Mouse (Mus musculus): ENCODE results near the gene Fbxw4. TPM values are rescaled to one million over a fixed set of nuclear protein-coding genes. Genes with fewer than 3 reads are reported as not detected.

The Fbxw4 gene
- 6.8 and 8.4 TPM in 2 replicates for polyA plus RNA-seq (2014; fragmentation: Nextera tagmentation; extraction: Ambion mirVana)

DNA sequence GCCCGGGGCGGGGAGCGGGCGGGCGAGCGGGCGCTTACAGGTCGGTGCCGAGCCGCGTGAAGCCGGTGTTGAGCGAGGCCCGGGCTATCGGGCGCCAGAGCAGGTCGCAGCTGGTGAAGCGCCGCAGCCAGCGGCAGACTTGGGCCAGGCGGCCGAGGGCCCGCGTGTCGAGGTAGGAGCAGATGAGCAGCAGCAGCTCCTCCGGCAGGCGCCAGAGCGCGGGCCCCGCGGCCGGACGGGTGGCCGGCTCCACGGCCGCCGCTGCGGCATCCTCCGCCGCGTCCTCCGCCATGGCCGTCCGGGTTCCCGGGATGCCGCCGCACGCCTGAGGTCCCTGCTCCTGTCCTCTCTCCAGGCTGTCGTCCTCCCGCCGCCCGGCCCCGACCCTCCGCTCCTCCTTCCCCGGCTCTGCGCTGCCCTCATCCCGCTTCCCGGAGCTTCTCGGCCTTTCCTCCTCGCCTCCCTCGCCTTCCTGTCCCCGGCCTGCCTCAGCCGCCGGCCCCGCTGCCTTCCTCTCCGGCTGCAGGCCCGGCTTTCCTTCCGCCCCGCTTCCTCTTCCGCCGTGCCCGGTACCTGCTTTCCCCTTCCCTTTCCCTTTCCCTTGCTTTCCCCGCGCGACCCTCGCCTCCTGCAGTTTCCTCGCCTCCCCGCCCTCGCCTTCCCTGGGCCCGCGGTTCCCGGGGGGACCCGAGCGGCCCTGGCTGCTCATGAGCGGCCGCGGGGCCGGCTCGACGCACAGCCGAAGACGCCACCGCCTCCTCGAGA lies at the start of gene Fbxw4:
TSS of gene Fbxw4 (minus strand) at position 575 of the 765 bp plus-strand sequence.
- H3K4me2 ChIP-seq (ENCODE audit: low read depth, low read length): peak within 1 kb of the TSS; percentile 95
- peak within 1 kb of the TSS; percentile 98 for H3K9ac ChIP-seq (replicated peaks; ENCODE audit: low read depth, low read length)
- under 1% methylated on average over 69 of the region's 94 CpGs for WGBS
- ATAC-seq (ENCODE audit: low read depth): peak; percentile 88
- H3K36me3 ChIP-seq (ENCODE audit: control insufficient read depth, insufficient read depth, low read length): no peaks in the 10 kb centered on the region
- peaks cover 20% of the 10 kb centered on the region for H3K4me1 ChIP-seq (ENCODE audit: control insufficient read depth, insufficient read depth, low read length)
- peak within 1 kb of the TSS; percentile 81 for H3K4me3 ChIP-seq (ENCODE audit: low read depth, low read length)
- no peaks in the 10 kb centered on the region for H3K9me3 ChIP-seq (ENCODE audit: control insufficient read depth, low read length)
- peak within 1 kb of the TSS; percentile 89 for H3K27ac ChIP-seq (ENCODE audit: low read depth, low read length)
- no peaks in the 10 kb centered on the region for H3K27me3 ChIP-seq (ENCODE audit: control insufficient read depth, insufficient read depth, low read length)

GRCm38 (mm10) chr19:45708704-45709103 lies 48.6 kb upstream of the Fbxw4 start:
- Histone ChIP-seq H3K9me3 (ENCODE audit: control insufficient read depth, low read length) (no peaks in the 10 kb centered on the region), H3K36me3 (ENCODE audit: control insufficient read depth, insufficient read depth, low read length) (no peaks in the 10 kb centered on the region), H3K4me3 (ENCODE audit: low read depth, low read length) (no peak overlapping the region), H3K4me2 (ENCODE audit: low read depth, low read length) (no peak overlapping the region), H3K4me1 (ENCODE audit: control insufficient read depth, insufficient read depth, low read length) (no peaks in the 10 kb centered on the region), H3K9ac (replicated peaks; ENCODE audit: low read depth, low read length) (no peak overlapping the region), H3K27ac (ENCODE audit: low read depth, low read length) (no peak overlapping the region), H3K27me3 (ENCODE audit: control insufficient read depth, insufficient read depth, low read length) (no peaks in the 10 kb centered on the region)
- ATAC-seq (ENCODE audit: low read depth): no peak
- WGBS: 70% methylated on average over 3 of the region's 3 CpGs

DNA sequence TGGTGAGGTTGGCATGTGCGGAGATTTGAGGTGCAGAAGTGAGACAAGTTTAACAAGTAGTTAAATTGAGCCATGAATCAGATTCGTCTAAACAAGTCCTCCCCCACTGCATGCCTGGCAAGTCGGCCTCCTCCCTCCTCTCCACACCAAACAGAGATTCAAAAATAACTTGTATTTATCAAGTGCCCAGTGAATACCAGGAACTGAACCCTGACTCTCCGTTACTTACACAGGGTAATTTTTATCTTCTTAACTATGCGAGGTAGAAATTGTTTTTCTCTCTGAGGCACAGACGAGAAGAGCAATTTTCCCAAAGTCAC lies 36.1 kb upstream of the Fbxw4 start:
- 69% methylated on average over 6 of the region's 6 CpGs for WGBS

DNA sequence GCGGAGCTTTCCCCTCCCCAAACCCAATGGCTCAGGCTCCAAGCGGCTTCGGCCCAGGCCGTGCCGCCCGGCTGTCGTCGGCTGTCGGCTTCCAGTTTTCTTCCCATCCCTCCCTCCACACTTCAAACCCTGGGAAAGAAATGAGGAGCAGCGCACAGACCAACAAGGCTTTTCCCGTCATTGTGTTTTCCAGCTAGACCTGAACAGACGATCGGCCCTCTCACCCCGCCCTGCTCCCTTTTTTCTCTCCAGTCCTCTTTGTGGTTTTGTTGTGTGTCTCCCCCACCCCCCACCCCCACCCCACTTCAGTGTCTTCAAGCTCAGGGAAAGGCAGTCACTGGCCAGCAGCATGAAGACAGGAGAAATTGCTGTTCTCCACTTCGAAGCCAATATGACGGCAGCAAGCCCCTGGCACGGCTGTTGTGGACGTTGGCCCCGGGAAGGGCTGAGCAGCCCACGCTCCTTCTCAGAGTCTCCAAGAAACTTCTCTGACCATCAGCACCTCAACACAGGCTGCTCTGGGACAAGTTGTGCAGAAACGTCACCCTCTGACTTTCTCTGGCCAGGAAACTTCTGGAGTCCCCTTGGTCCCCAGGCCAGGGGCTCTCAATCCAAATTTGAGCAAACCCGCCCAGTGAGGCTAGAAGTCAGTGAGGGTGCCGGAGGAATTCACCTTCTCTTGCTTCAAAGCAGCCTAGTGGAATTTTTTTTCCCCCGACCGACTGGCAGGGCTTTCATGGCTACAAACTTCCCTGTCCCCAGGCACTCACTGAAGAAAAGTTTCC lies 35.6 kb upstream of the Fbxw4 start:
- Histone ChIP-seq H3K27ac (ENCODE audit: low read depth, low read length) (no peak overlapping the region), H3K36me3 (ENCODE audit: control insufficient read depth, insufficient read depth, low read length) (no peaks in the 10 kb centered on the region), H3K9ac (replicated peaks; ENCODE audit: low read depth, low read length) (no peak overlapping the region), H3K4me2 (ENCODE audit: low read depth, low read length) (no peak overlapping the region), H3K9me3 (ENCODE audit: control insufficient read depth, low read length) (no peaks in the 10 kb centered on the region), H3K27me3 (ENCODE audit: control insufficient read depth, insufficient read depth, low read length) (no peaks in the 10 kb centered on the region), H3K4me3 (ENCODE audit: low read depth, low read length) (no peak overlapping the region), H3K4me1 (ENCODE audit: control insufficient read depth, insufficient read depth, low read length) (no peaks in the 10 kb centered on the region)
- 41% methylated on average over 25 of the region's 25 CpGs for WGBS
- no peak for ATAC-seq (ENCODE audit: low read depth)

More for the DNA sequence above, 36.1 kb upstream of the Fbxw4 start:
- Histone ChIP-seq H3K9ac (replicated peaks; ENCODE audit: low read depth, low read length) (no peak overlapping the region), H3K4me3 (ENCODE audit: low read depth, low read length) (no peak overlapping the region), H3K4me1 (ENCODE audit: control insufficient read depth, insufficient read depth, low read length) (no peaks in the 10 kb centered on the region), H3K9me3 (ENCODE audit: control insufficient read depth, low read length) (no peaks in the 10 kb centered on the region), H3K36me3 (ENCODE audit: control insufficient read depth, insufficient read depth, low read length) (no peaks in the 10 kb centered on the region), H3K27ac (ENCODE audit: low read depth, low read length) (no peak overlapping the region), H3K27me3 (ENCODE audit: control insufficient read depth, insufficient read depth, low read length) (no peaks in the 10 kb centered on the region), H3K4me2 (ENCODE audit: low read depth, low read length) (no peak overlapping the region)
- ATAC-seq (ENCODE audit: low read depth): no peak

DNA sequence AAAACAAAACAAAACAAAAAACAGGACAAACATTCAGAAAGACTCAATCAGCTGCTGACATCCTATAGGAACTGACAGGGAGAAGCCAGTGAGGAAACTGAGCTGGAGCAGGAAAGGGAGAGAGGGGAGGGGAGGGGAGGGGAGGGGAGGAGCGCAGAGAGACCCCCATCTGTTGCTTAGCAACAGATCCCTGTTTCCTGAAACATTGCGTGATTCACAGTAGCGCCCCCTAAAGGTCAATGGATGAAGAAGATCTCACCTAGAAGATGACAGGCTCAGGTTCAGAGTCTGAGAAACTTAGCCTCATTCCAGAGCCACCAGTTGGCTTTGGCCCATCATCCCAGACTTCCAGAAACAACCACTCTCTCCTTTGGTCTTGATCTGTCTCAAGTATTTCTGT lies 33.9 kb upstream of the Fbxw4 start:
- Histone ChIP-seq H3K4me1 (ENCODE audit: control insufficient read depth, insufficient read depth, low read length) (no peaks in the 10 kb centered on the region), H3K9me3 (ENCODE audit: control insufficient read depth, low read length) (no peaks in the 10 kb centered on the region), H3K4me2 (ENCODE audit: low read depth, low read length) (no peak overlapping the region), H3K27ac (ENCODE audit: low read depth, low read length) (no peak overlapping the region), H3K27me3 (ENCODE audit: control insufficient read depth, insufficient read depth, low read length) (no peaks in the 10 kb centered on the region), H3K9ac (replicated peaks; ENCODE audit: low read depth, low read length) (no peak overlapping the region), H3K4me3 (ENCODE audit: low read depth, low read length) (no peak overlapping the region), H3K36me3 (ENCODE audit: control insufficient read depth, insufficient read depth, low read length) (no peaks in the 10 kb centered on the region)
- WGBS: 40% methylated on average over 3 of the region's 3 CpGs
- no peak for ATAC-seq (ENCODE audit: low read depth)

DNA sequence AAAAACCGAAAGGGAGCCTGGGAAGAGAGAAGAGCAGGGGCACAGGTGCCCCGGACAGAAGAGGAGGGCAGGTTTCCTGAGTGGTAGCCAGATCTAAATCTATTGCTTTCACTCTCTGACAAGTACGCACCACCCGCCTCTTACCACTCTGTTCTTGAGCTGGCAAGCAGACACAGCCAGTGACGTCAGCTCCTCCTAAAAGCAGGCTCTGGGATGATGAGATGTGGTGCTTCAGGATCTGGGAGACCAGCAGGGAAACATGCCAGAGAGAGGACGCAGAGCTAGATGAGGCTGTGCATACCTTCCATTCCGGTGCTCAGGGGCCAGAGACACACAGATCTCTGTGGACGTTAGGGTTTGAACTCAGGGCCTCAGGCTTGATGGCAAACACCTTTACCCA lies 32.1 kb upstream of the Fbxw4 start:
- H3K4me3 ChIP-seq (ENCODE audit: low read depth, low read length): no peak overlapping the region
- no peak overlapping the region for H3K4me2 ChIP-seq (ENCODE audit: low read depth, low read length)
- no peaks in the 10 kb centered on the region for H3K27me3 ChIP-seq (ENCODE audit: control insufficient read depth, insufficient read depth, low read length)
- 93% methylated on average over 8 of the region's 8 CpGs for WGBS
- H3K36me3 ChIP-seq (ENCODE audit: control insufficient read depth, insufficient read depth, low read length): no peaks in the 10 kb centered on the region
- no peak overlapping the region for H3K27ac ChIP-seq (ENCODE audit: low read depth, low read length)
- H3K9ac ChIP-seq (replicated peaks; ENCODE audit: low read depth, low read length): no peak overlapping the region
- H3K4me1 ChIP-seq (ENCODE audit: control insufficient read depth, insufficient read depth, low read length): no peaks in the 10 kb centered on the region
- no peak for ATAC-seq (ENCODE audit: low read depth)
- H3K9me3 ChIP-seq (ENCODE audit: control insufficient read depth, low read length): no peaks in the 10 kb centered on the region

GRCm38 (mm10) chr19:45691001-45691535 lies 31.0 kb upstream of the Fbxw4 start:
- Histone ChIP-seq H3K4me3 (ENCODE audit: low read depth, low read length) (no peak overlapping the region), H3K36me3 (ENCODE audit: control insufficient read depth, insufficient read depth, low read length) (no peaks in the 10 kb centered on the region), H3K9ac (replicated peaks; ENCODE audit: low read depth, low read length) (no peak overlapping the region), H3K4me1 (ENCODE audit: control insufficient read depth, insufficient read depth, low read length) (no peaks in the 10 kb centered on the region), H3K4me2 (ENCODE audit: low read depth, low read length) (no peak overlapping the region), H3K27ac (ENCODE audit: low read depth, low read length) (no peak overlapping the region), H3K9me3 (ENCODE audit: control insufficient read depth, low read length) (no peaks in the 10 kb centered on the region), H3K27me3 (ENCODE audit: control insufficient read depth, insufficient read depth, low read length) (no peaks in the 10 kb centered on the region)
- WGBS: 66% methylated on average over 8 of the region's 8 CpGs
- no peak for ATAC-seq (ENCODE audit: low read depth)

DNA sequence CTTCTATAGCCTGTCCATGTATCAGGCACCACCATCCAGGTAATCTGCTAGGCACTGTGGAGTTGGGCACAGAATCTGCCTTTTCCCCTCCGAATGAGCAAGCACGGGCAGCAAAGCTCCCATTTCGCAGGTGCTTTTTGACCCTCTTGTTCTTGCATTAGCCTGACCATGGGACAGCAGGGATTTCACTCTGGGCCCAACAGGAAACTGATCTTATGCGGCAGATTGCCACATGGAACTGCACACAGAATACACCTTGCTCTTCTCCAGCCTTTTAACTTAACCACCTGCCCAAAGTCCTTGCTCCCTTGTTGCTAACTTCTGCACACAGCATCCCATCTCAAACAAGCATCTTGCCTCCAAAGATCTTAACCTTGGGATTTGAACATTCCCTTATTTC lies 26.9 kb upstream of the Fbxw4 start:
- Histone ChIP-seq H3K27ac (ENCODE audit: low read depth, low read length) (no peak overlapping the region), H3K9me3 (ENCODE audit: control insufficient read depth, low read length) (no peaks in the 10 kb centered on the region), H3K4me3 (ENCODE audit: low read depth, low read length) (no peak overlapping the region), H3K27me3 (ENCODE audit: control insufficient read depth, insufficient read depth, low read length) (no peaks in the 10 kb centered on the region), H3K9ac (replicated peaks; ENCODE audit: low read depth, low read length) (no peak overlapping the region), H3K36me3 (ENCODE audit: control insufficient read depth, insufficient read depth, low read length) (no peaks in the 10 kb centered on the region), H3K4me2 (ENCODE audit: low read depth, low read length) (no peak overlapping the region), H3K4me1 (ENCODE audit: control insufficient read depth, insufficient read depth, low read length) (no peaks in the 10 kb centered on the region)
- no peak for ATAC-seq (ENCODE audit: low read depth)
- WGBS: 79% methylated on average over 4 of the region's 4 CpGs

DNA sequence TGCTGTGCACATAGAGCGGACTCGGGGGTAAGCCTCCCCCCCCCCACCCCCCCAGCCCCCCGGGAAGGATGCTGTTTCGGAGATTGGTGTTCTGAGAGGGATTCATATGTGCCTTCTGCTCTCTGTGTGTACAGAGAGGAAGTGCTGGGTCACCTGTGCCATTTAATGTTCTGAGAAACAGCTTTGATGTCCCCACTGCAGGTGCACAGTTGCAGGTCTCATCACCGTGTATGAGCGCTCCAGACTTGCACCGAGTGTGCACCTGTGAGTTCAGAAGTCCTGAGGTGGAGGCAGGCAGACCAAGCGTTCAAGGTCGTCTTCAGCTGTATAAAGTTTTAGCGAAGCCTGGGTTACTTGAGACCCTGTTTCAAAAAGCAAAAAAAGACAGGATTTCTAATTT lies 23.6 kb upstream of the Fbxw4 start:
- ATAC-seq (ENCODE audit: low read depth): no peak
- Histone ChIP-seq H3K36me3 (ENCODE audit: control insufficient read depth, insufficient read depth, low read length) (no peaks in the 10 kb centered on the region), H3K9me3 (ENCODE audit: control insufficient read depth, low read length) (no peaks in the 10 kb centered on the region), H3K4me1 (ENCODE audit: control insufficient read depth, insufficient read depth, low read length) (no peaks in the 10 kb centered on the region), H3K4me2 (ENCODE audit: low read depth, low read length) (no peak overlapping the region), H3K27ac (ENCODE audit: low read depth, low read length) (no peak overlapping the region), H3K9ac (replicated peaks; ENCODE audit: low read depth, low read length) (no peak overlapping the region), H3K27me3 (ENCODE audit: control insufficient read depth, insufficient read depth, low read length) (no peaks in the 10 kb centered on the region), H3K4me3 (ENCODE audit: low read depth, low read length) (no peak overlapping the region)
- 85% methylated on average over 10 of the region's 10 CpGs for WGBS
